Mouse (Mus musculus) megakaryocyte, adult 5-6 weeks (primary cell): ENCODE data around the gene Tmem35b. TPM values are rescaled to one million over a fixed set of nuclear protein-coding genes. Genes with fewer than 3 reads are reported as not detected.

Experiments used
- ATAC-seq: 2 replicates; pipeline ENCODE4 v1.8.0; 2016; ENCODE audit warnings: mild to moderate bottlenecking, inconsistent platforms; ENCODE audit not compliant: poor library complexity, severe bottlenecking
- total RNA-seq, 2 experiments: library from RNA; stranded (forward) in 1 of 2; stranded (reverse) in 1 of 2; fragments of 153-499, 151-499 nt in 1 of 2; fragments of 221-1000, 200-1000 nt in 1 of 2; gene quantifications; 2 replicates each; pipeline versions ENCODE4 v1.2.3 to v1.2.4; 2015 to 2017

Tmem35b gene
- total RNA-seq, 2 experiments from 2014 or later, result 8.6 to 11.8 TPM

DNA sequence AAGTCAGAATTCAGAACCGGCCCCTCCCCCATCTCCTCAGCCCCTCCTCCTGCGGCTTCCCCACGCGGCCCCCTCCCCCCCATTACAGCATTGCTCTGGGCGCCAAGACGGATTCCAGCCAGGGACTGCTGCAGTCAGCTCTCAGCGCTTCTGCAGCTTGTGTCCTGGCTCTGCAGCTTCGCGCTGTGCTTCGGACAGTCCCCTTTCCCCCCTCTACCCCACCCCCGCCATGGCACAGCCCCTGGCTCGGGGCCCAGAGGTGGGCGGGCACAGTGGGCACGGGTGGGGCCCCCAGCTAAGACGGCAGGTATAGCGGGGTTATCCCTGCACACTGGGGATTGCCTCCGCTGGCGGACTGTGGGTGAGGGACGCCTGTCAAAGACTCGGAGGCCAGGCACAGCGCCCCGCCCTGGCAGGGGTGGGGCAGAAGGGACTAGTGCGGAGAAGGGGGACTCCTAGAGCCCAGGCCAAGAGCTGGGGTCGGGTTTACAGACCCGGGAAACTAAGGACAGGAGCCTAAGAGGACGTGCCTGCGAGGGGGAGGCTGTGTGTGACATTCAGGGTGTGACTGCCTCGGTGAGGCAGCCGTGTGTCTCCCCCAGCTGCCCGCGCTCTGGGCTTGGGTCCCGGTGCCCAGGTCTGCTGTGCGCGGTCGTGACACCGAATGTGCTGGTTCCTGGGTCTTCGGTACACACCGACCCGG is 44.9 kb downstream of the Tmem35b start:
- ATAC-seq, result peak; percentile 24; the same call in 1 of the 2 replicates

DNA sequence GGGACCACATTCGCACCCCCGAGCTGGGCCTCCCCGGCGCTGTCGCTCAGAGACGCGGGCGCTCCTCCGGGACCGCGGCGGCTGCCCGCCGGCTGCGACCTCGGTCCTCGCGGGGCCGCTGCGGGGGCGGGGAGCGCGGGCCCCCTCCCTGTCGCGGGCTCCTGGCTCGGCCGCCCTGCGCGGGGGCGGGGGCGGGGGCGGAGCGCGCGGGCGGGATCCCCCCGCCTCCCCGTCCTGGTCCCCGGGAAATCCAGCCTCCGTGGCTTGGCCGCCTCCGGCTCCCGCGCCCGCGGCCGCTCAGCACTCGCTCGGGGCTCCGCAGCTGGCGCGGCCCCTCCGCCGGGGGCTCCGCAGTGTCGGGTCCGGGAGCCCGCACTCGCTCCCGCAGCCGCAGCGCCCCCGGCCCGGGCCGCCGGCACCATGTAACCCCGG is 45.4 kb downstream of the Tmem35b start, which contains the start of gene Dlgap3:
Gene Dlgap3, plus strand, starts transcription at position 291 of the 432 bp plus-strand sequence.
- ATAC-seq, result no peak

DNA sequence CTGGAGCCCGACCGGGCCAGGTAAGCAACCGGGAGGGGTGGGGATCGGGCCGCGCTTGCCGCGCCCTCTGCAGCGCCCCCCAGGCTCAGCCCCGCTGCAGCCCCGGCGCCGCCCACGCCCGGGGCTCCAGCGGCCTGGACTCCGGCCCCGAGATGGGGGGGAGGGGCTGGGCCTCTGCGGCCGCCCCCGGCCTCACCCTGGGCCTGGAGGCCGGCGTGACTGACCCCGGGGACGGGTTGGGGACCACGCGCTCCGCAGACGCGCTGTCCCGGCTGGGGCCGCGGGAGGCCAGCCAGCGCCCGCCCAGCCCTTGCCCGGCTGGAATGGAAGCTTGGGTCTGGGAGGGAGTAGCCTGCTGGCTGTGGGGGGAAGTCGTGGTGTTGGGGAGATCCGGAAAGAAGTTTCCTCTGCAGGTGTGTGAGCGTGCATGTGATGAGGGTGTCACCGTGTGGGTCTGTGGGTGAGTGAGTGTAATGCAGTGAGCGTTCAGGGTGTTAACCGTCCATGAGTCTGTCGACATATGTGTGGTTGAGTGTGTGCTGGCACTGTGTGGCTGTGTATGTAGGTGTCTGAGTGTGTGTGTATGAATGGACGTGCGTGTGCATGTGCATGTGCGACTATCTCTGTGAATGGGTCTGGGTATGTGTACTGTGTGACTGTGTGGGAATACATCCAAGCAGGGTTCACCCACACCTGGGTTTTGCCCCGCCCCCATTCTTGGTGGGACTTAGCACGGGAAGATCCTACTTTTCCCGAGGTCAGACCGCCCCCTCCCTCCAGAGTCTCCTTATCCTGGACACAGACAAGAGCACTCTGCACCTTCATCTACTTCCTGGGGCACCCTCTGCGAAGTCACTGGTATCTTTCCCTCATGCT is 46.1 kb downstream of the Tmem35b start:
- no peak for ATAC-seq

DNA sequence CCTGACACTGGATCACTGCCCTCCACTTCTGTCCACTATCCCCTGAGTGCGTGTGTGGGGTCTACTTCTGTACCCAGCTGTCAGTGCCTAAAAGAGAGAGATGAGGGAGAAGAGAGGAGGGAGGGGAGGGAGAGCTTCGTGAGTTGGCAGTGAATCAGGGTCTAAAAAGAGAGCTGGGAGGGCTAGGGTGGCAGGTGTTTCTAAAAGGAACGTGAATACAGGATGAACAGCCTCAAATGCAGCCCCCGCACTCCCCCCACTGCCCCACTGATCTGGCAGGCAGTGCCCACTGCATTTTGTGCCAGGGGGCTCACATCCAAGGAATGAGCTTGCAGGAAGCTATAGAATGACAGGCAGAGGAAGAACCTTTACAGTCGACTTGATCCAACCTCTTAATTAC is 47.4 kb downstream of the Tmem35b start:
- no peak for ATAC-seq

DNA sequence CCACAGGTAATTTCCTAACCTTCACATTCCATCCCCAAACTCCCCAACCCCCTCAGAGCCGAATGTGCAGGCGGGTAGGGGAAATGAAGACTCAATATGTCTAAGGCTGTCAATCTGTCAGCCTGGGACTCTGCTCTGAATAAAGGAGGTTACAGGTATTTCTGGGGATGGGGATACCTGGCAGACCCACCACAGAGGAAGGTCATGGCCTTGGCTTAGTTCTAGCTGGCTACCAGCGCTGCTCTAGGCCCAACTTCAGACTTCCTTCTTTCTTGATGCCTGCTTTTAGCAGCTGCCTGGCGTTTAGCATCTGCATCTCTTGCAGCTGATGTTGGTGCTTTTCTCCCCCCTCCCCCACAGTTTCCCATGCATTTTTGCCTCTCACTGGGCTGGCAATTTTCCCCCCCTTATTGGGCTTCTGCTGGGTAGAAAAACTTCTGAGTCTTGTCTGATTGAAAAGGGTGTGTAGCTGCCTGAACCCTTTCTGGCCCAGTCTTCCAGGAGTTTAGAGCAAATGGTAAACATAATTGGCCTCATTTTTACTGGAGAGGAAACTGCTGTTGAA is 47.9 kb downstream of the Tmem35b start:
- ATAC-seq, result no peak

DNA sequence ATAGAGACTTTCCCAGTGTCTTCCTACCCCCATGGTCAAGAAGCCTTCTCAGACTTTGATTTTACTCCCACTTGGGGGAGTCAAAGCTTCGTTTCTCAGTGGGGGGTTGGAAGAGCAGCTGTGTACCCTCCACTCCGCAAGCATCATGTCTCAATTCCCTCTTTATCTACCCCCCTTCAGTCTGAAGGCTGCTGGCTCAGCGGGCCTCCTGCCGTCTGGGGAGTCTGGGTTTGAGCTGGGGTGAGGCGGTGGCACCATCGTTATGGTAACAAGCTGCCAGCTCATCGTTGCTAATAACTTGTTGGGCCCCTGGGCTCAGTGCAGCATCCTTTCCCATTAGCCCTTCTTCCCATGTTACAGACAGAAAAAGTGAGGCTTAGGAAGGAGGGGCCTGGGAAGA is 48.6 kb downstream of the Tmem35b start:
- ATAC-seq, result no peak

DNA sequence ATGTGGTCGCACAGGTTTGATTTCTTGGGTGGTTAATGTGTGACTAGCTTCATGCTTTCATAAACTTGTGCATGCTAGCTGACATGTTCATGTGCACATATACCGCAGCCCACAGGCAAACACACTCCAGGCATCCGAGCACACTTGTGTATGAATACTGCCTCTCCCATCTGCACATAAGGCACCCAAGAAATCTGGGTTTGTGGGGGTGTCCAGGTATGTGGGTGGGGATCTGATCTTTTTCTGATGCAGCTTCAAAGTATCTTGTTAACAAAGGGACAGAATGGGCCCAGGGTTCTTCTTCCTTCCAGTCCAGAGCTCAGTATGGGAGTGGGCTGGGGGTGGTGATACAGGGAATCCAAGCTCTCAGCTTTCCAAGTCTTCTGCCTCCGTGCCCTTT is 49.1 kb downstream of the Tmem35b start:
- ATAC-seq, result no peak

DNA sequence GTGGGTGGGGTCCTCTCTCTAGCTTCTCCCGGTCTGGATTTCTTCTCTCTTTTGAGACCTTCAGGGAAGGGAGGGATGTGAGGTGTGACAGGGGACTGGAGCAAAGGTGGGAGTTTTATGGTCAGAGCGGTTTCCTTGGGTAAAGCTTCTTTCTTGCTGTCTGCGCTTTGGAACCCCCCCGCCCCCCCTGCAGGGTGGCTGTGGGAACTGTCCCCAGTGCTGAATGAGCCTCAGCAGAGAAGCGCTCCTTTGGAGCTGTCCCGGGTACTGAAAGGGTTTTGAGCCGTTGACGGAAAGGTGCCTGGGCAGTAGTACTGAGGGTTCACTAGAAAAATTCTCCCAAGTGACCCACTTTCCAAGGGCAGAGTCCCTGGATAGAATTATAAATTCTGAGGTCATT is 50.0 kb downstream of the Tmem35b start:
- no peak for ATAC-seq

DNA sequence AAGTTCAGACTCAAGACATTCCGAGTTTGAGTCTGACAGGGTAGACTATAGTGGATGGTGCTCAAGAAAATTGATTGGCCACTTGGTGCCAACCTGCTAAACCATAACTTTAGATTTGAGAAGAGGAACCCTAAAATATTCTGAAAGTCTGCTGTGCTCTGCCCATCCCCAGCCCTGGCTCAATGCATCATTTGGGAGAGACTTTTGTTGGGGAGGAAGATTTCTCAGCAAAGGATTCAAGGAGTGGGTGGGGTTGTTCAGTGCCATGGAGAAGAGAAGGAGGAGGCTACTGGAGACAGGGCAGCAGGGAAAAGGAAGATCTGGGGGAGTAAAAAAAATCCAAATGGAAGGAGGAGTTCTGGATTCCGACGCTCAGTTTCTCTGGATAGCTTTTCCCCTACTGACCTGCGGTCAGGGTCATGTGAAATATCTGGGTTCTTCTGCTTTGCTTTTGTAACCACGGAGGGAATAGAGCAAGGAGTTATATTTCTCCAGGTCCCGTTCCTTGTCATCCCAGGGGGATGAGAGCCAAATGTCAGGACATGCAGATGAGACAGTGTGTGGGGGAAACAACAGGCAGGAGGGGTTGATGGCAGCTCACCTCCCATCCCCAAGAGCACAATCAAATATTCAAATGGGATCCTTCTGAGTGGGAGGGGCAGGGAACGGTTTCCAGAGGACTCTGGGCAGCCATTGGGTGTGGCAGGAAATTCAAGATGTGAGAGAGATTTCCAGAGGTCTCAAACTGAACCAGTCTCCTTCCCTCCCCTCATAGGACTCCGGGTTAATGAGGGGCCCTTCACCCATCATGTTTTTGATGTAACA is 50.8 kb downstream of the Tmem35b start:
- ATAC-seq, result no peak

DNA sequence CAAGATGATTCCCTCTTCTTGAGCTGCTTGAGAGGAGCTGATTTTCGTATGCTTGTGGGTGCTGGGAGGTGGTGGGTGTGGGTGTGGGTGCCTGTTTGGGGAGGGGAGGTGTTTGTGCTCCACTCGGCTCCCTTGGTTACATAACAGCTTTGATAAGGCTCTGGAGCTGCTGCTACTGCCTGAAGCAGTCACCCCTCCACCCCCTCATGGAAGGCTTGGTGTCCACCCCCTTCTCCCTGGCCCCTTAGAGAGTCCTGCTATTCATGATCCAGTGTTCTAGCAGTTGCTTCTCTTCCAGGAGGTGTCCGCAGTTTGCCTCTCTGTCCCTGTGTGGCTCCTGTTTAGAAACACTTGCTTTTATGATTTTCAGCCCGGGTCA is 51.4 kb downstream of the Tmem35b start:
- no peak for ATAC-seq

DNA sequence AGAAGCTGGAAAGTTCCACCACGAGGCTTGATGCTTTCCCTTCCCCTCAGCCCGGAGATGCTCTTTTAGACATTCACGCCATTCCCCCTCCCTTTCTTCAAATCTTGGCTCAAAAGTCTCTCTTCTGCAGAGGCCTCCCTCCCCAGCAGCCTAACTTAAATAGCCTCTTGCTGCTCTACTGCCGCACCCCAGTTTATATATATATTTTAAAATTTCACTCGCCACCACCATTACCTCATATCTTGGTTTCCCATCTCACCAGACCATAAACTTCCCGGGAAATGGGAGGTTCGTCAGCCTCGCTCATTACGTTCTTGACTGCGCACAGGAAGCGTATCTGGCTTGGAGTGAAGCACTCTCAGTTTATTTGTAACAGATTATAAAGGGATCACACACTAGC is 54.5 kb downstream of the Tmem35b start:
- no peak for ATAC-seq

DNA sequence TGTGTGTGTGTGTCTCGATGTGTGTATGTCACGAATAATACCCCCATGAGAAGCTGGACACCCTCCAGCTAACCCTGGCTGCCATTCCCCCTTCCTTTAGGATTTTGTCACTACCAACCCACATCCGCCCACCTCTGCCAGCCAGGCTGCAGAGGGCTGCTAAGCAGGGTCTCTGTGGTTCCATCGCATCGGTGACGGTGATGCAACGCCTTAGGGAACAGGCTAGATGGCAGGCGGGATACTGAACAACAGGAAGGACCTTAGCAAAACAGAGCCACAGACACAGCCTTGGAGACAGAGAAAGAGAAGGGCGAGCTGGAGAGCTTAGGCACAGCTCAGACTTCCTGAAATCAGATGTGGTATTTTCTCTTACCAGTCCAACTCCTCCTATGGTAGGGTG is 55.2 kb downstream of the Tmem35b start:
- no peak for ATAC-seq

Other genes starting within 250 kb of the Tmem35b start
- gene Zmym4, start 155.6 kb upstream of the Tmem35b start, total RNA-seq (2015), result 14.8 and 26.5 TPM in 2 replicates
- gene Zmym4, start 155.6 kb upstream of the Tmem35b start, total RNA-seq (2017), result 19.9 and 27.3 TPM in 2 replicates
- gene Sfpq, start 102.4 kb upstream of the Tmem35b start, total RNA-seq (2015), result 311 and 315 TPM in 2 replicates
- gene Sfpq, start 102.4 kb upstream of the Tmem35b start, total RNA-seq (2017), result 566 and 688 TPM in 2 replicates
- 7.3 and 11.9 TPM in 2 replicates for gene Zmym1, start 62.5 kb upstream of the Tmem35b start, total RNA-seq (2015)
- 8.7 and 9.7 TPM in 2 replicates for gene Zmym1, start 62.5 kb upstream of the Tmem35b start, total RNA-seq (2017)
- gene Zmym6, start 46.3 kb upstream of the Tmem35b start, total RNA-seq (2015), result 5.2 and 6.8 TPM in 2 replicates
- gene Zmym6, start 46.3 kb upstream of the Tmem35b start, total RNA-seq (2017), result 8.1 and 9.1 TPM in 2 replicates
- not detected in 2 replicates for gene Dlgap3, start 45.5 kb downstream of the Tmem35b start, total RNA-seq (2015)
- not detected in 2 replicates for gene Dlgap3, start 45.5 kb downstream of the Tmem35b start, total RNA-seq (2017)
- gene Smim12, start 120.1 kb downstream of the Tmem35b start, total RNA-seq (2015), result 33.9 and 37.3 TPM in 2 replicates
- 33.7 and 39.3 TPM in 2 replicates for gene Smim12, start 120.1 kb downstream of the Tmem35b start, total RNA-seq (2017)
- 0.27 TPM in 1 of 2 replicates, not detected in the other for gene Gja4, start 190.3 kb downstream of the Tmem35b start, total RNA-seq (2015)
- gene Gja4, start 190.3 kb downstream of the Tmem35b start, total RNA-seq (2017), result not detected in 2 replicates
- 0.25 TPM in 1 of 2 replicates, not detected in the other for gene Gjb3, start 207.2 kb downstream of the Tmem35b start, total RNA-seq (2015)
- gene Gjb3, start 207.2 kb downstream of the Tmem35b start, total RNA-seq (2017), result 0.08 TPM in 1 of 2 replicates, not detected in the other
- not detected in 2 replicates for gene Gjb4, start 230.4 kb downstream of the Tmem35b start, total RNA-seq (2015)
- 0.07 TPM in 1 of 2 replicates, not detected in the other for gene Gjb4, start 230.4 kb downstream of the Tmem35b start, total RNA-seq (2017)
- not detected in 2 replicates for gene Gjb5, start 234.5 kb downstream of the Tmem35b start, total RNA-seq (2015)
- not detected in 2 replicates for gene Gjb5, start 234.5 kb downstream of the Tmem35b start, total RNA-seq (2017)